Mouse (Mus musculus): ENCODE measurements around the gene Camk2n1. TPM values are rescaled to one million over a fixed set of nuclear protein-coding genes. Genes with fewer than 3 reads are reported as not detected.
A peak's percentile ranks its signal among the peaks of the same experiment; 100 is the strongest.

Gene Camk2n1
- total RNA-seq, 2 experiments from 2014 or later = 1,332 to 1,386 TPM

GRCm38 (mm10) chr4:138449636-138450314 lies 4.3 kb upstream of the Camk2n1 start:
- intact Hi-C loops (cut with DNase I) = loop anchor here (2.0 to 5.0 kb wide), 2 partner anchors 297 to 343 kb away; no protein-coding TSS in a partner anchor
- TF ChIP-seq CTCF (IDR thresholded peaks at IDR 0.05) = no peak

GRCm38 (mm10) chr4:138452306-138453096 lies 1.6 kb upstream of the Camk2n1 start:
- no peak for DNase-seq (ENCODE audit: extremely low spot score in 1 of 2, low spot score in 2 of 2)
- Histone ChIP-seq H3K4me3 (no peak overlapping the region), H3K27ac (0 out of 2 replicates have a peak overlapping the region, but pooled peaks have one; percentile 96)
- TF ChIP-seq CTCF (IDR thresholded peaks at IDR 0.05) = no peak
- intact Hi-C loops (cut with DNase I) = loop anchor here (2.0 kb wide), 1 partner anchor 100 kb away; no protein-coding TSS in a partner anchor

More at GRCm38 (mm10) chr4:138449636-138450314, 4.3 kb upstream of the Camk2n1 start:
- DNase-seq (ENCODE audit: extremely low spot score in 1 of 2, low spot score in 2 of 2) = no peak
- H3K27ac ChIP-seq = no peak overlapping the region
- no peak overlapping the region for H3K4me3 ChIP-seq

GRCm38 (mm10) chr4:138453097-138453752 lies 889 bp upstream of the Camk2n1 start:
- intact Hi-C loops (cut with DNase I) = loop anchor here (2.0 kb wide), 1 partner anchor 100 kb away; no protein-coding TSS in a partner anchor
- peak overlapping the region; percentile 96 for H3K27ac ChIP-seq
- H3K4me3 ChIP-seq = peak overlapping the region; percentile 98
- no peak for TF ChIP-seq CTCF (IDR thresholded peaks at IDR 0.05)
- no peak for DNase-seq (ENCODE audit: extremely low spot score in 1 of 2, low spot score in 2 of 2)

GRCm38 (mm10) chr4:138454571-138455140 lies 542 bp downstream of the Camk2n1 start:
- peak overlapping the region; percentile 98 for H3K4me3 ChIP-seq
- H3K27ac ChIP-seq = peak overlapping the region; percentile 96
- peak; percentile 82 to 84 for DNase-seq (ENCODE audit: extremely low spot score in 1 of 2, low spot score in 2 of 2)
- intact Hi-C loops (cut with DNase I) = loop anchor here (2.0 kb wide), 2 partner anchors 50 to 270 kb away; partner anchors contain the start of gene Pla2g2c
- TF ChIP-seq CTCF (IDR thresholded peaks at IDR 0.05) = no peak

GRCm38 (mm10) chr4:138455141-138455955 lies 1.2 kb downstream of the Camk2n1 start:
- TF ChIP-seq CTCF (IDR thresholded peaks at IDR 0.05) = no peak

GRCm38 (mm10) chr4:138455956-138456341 lies 1.8 kb downstream of the Camk2n1 start:
- Histone ChIP-seq H3K27ac (peak overlapping the region; percentile 96), H3K4me3 (peak overlapping the region; percentile 98)
- no peak for DNase-seq (ENCODE audit: extremely low spot score in 1 of 2, low spot score in 2 of 2)
- no peak; the same call in 1 of the 2 replicates for TF ChIP-seq CTCF (IDR thresholded peaks at IDR 0.05)
- intact Hi-C loops (cut with DNase I) = loop anchor here (2.0 kb wide), 2 partner anchors 49 to 269 kb away; partner anchors contain the start of gene Pla2g2c

More at GRCm38 (mm10) chr4:138455141-138455955, 1.2 kb downstream of the Camk2n1 start:
- H3K27ac ChIP-seq = peak overlapping the region; percentile 96
- DNase-seq (ENCODE audit: extremely low spot score in 1 of 2, low spot score in 2 of 2) = peak in 1 of 2 experiments; percentile 46
- intact Hi-C loops (cut with DNase I) = loop anchor here (2.0 kb wide), 2 partner anchors 49 to 269 kb away; partner anchors contain the start of gene Pla2g2c
- H3K4me3 ChIP-seq = peak overlapping the region; percentile 98

- TF ChIP-seq CTCF (IDR thresholded peaks at IDR 0.05) = no peak; the same call in 1 of the 2 replicates
Observed at GRCm38 (mm10) chr4:138456536-138456935, 2.4 kb downstream of the Camk2n1 start.

GRCm38 (mm10) chr4:138457091-138457490 lies 3.0 kb downstream of the Camk2n1 start:
- TF ChIP-seq CTCF (IDR thresholded peaks at IDR 0.05) = no peak
- intact Hi-C loops (cut with DNase I) = no loop called here
- H3K4me3 ChIP-seq = peak overlapping the region; percentile 98
- DNase-seq (ENCODE audit: extremely low spot score in 1 of 2, low spot score in 2 of 2) = no peak
- peak overlapping the region; percentile 82 for H3K27ac ChIP-seq

More at GRCm38 (mm10) chr4:138456536-138456935, 2.4 kb downstream of the Camk2n1 start:
- no peak for DNase-seq (ENCODE audit: extremely low spot score in 1 of 2, low spot score in 2 of 2)
- H3K27ac ChIP-seq = peak overlapping the region; percentile 96
- intact Hi-C loops (cut with DNase I) = no loop called here
- peak overlapping the region; percentile 98 for H3K4me3 ChIP-seq

GRCm38 (mm10) chr4:138458171-138458570 lies 4.1 kb downstream of the Camk2n1 start:
- no peak for TF ChIP-seq CTCF (IDR thresholded peaks at IDR 0.05)
- no peak for DNase-seq (ENCODE audit: extremely low spot score in 1 of 2, low spot score in 2 of 2)
- intact Hi-C loops (cut with DNase I) = no loop called here
- Histone ChIP-seq H3K27ac (peak overlapping the region; percentile 82), H3K4me3 (peak overlapping the region; percentile 98)

- Histone ChIP-seq H3K27ac (peak overlapping the region; percentile 82), H3K4me3 (peak overlapping the region; percentile 98)
- intact Hi-C loops (cut with DNase I) = no loop called here
- no peak for DNase-seq (ENCODE audit: extremely low spot score in 1 of 2, low spot score in 2 of 2)
- no peak for TF ChIP-seq CTCF (IDR thresholded peaks at IDR 0.05)
Observed at GRCm38 (mm10) chr4:138458735-138459440, 4.8 kb downstream of the Camk2n1 start.

Measured in left cerebral cortex, adult 2 months (tissue).